Mouse (Mus musculus): ENCODE results near the gene Ptges3. TPM values are rescaled to one million over a fixed set of nuclear protein-coding genes. Genes with fewer than 3 reads are reported as not detected.

The Ptges3 gene
- polyA plus RNA-seq, 1 experiment from 2014 or later: 646 TPM

DNA sequence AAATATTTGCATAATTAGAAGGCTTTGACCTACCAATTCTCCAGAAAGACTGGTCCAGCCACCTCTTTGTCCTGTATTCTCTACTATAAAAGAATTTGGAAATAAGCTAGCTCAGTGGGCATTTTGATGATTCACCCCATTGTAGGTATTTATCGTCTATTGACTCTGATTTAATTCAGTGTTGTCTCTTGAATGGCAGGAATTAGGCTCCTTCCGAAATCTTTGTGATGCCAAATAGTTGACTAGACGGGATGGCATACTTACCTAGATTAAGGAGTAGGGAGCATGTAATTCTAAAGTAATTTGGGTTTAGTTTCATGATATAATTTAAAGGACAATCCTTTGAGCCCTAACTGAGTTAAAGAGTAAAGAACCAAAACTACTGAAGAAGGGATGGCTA lies 20.8 kb upstream of the Ptges3 start:
- Histone ChIP-seq H3K4me2 (ENCODE audit: low read depth, severe bottlenecking) (no peak overlapping the region; the same call in 1 of the 2 replicates), H3K4me3 (ENCODE audit: low read depth, low read length) (peak overlapping the region; percentile 3; the same call in 1 of the 2 replicates), H3K4me1 (ENCODE audit: control insufficient read depth, insufficient read depth, low read length) (peaks cover 12% of the 10 kb centered on the region; the same call in 1 of the 2 replicates), H3K9ac (ENCODE audit: low read length) (no peak overlapping the region), H3K27me3 (ENCODE audit: control insufficient read depth, insufficient read depth, low read length) (no peaks in the 10 kb centered on the region), H3K27ac (replicated peaks; ENCODE audit: low read depth, low read length) (no peak overlapping the region), H3K9me3 (ENCODE audit: control insufficient read depth, low read length) (no peaks in the 10 kb centered on the region), H3K36me3 (ENCODE audit: control insufficient read depth, insufficient read depth, low read length) (peaks cover 29% of the 10 kb centered on the region)
- DNase-seq (ENCODE audit: low spot score) (no peak), ATAC-seq (ENCODE audit: insufficient number of reproducible peaks, low FRiP score, low TSS enrichment, low read depth) (no peak)
- 89% methylated on average over 3 of the region's 3 CpGs for WGBS

DNA sequence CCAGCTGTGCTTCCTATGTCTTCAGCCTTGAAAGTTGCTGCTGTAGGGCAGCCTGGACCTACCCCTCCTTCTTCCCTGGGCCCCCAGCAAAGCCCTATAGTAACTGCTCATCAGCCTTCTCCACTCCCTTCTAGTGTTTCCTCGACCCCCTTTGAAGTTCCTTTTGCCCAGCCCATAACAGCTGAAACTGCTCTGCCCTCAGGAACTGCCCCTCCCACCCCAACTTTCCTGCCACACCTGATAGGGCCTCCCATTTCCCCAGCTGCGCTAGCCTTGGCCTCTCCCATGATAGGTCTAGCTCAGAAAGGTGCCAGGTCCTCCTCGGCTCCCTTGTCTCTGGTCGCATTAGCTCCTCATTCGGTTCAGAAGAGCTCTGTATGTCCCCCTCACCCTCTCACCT lies 19.6 kb upstream of the Ptges3 start:
- Histone ChIP-seq H3K4me2 (ENCODE audit: low read depth, severe bottlenecking) (no peak overlapping the region), H3K4me1 (ENCODE audit: control insufficient read depth, insufficient read depth, low read length) (peaks cover 12% of the 10 kb centered on the region; the same call in 1 of the 2 replicates)
- whole genome bisulfite sequencing: 44% methylated on average over 5 of the region's 5 CpGs

DNA sequence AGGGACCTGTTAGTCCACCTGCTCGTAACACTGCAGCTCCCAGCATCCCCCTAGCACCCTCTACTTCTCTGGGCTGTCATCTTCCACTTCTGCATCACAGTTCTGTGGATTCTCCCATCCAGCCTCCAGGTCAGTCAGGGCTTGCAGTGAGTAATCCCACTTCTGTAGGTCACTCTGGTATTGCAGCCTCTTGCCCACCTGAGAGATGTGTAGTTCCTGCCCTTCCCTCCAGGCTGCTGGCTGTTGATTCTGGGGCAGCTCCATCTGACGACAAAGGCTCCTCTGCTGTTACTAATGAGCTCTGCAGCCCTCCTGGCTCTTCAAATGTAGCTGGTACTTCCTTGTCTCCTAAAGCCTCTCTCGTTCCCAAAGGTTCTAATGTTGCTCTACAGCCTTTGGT lies 18.9 kb upstream of the Ptges3 start:
- ATAC-seq (ENCODE audit: insufficient number of reproducible peaks, low FRiP score, low TSS enrichment, low read depth): no peak

More for the DNA sequence above, 19.6 kb upstream of the Ptges3 start:
- ATAC-seq (ENCODE audit: insufficient number of reproducible peaks, low FRiP score, low TSS enrichment, low read depth): no peak
- Histone ChIP-seq H3K27me3 (ENCODE audit: control insufficient read depth, insufficient read depth, low read length) (no peaks in the 10 kb centered on the region), H3K36me3 (ENCODE audit: control insufficient read depth, insufficient read depth, low read length) (peaks cover 29% of the 10 kb centered on the region), H3K27ac (replicated peaks; ENCODE audit: low read depth, low read length) (no peak overlapping the region), H3K9ac (ENCODE audit: low read length) (no peak overlapping the region), H3K4me3 (ENCODE audit: low read depth, low read length) (no peak overlapping the region), H3K9me3 (ENCODE audit: control insufficient read depth, low read length) (no peaks in the 10 kb centered on the region)
- no peak for DNase-seq (ENCODE audit: low spot score)

DNA sequence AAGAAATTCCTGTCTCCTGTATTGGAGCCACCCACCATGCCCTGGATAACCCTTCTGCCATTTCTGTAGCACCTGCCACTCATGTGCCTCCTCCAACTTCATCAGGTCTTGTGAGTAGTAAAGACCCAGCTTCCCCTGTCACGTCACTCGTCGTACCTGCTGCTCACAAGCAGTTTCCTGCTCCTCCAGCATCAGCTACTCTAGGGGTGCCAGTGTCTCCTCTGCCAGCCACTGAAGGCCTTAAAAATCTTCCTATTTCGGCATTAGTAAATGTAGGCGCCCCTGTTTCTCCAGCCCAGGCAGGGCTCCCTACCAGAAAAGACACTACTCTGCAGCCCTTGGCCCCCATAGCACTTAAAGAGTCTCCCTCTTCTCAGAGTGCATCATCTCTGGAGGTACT lies 18.5 kb upstream of the Ptges3 start:
- Histone ChIP-seq H3K27me3 (ENCODE audit: control insufficient read depth, insufficient read depth, low read length) (no peaks in the 10 kb centered on the region), H3K4me2 (ENCODE audit: low read depth, severe bottlenecking) (no peak overlapping the region), H3K9ac (ENCODE audit: low read length) (no peak overlapping the region), H3K27ac (replicated peaks; ENCODE audit: low read depth, low read length) (no peak overlapping the region), H3K36me3 (ENCODE audit: control insufficient read depth, insufficient read depth, low read length) (peaks cover 37% of the 10 kb centered on the region), H3K9me3 (ENCODE audit: control insufficient read depth, low read length) (no peaks in the 10 kb centered on the region), H3K4me3 (ENCODE audit: low read depth, low read length) (no peak overlapping the region), H3K4me1 (ENCODE audit: control insufficient read depth, insufficient read depth, low read length) (peaks cover 10% of the 10 kb centered on the region; the same call in 1 of the 2 replicates)
- 96% methylated on average over 5 of the region's 5 CpGs for WGBS
- ATAC-seq (ENCODE audit: insufficient number of reproducible peaks, low FRiP score, low TSS enrichment, low read depth) (no peak), DNase-seq (ENCODE audit: low spot score) (no peak)

More for the DNA sequence above, 18.9 kb upstream of the Ptges3 start:
- 79% methylated on average over 3 of the region's 3 CpGs for WGBS
- Histone ChIP-seq H3K4me1 (ENCODE audit: control insufficient read depth, insufficient read depth, low read length) (peaks cover 10% of the 10 kb centered on the region; the same call in 1 of the 2 replicates), H3K36me3 (ENCODE audit: control insufficient read depth, insufficient read depth, low read length) (peaks cover 35% of the 10 kb centered on the region), H3K27ac (replicated peaks; ENCODE audit: low read depth, low read length) (no peak overlapping the region), H3K9ac (ENCODE audit: low read length) (no peak overlapping the region; the same call in 1 of the 2 replicates), H3K4me2 (ENCODE audit: low read depth, severe bottlenecking) (no peak overlapping the region), H3K27me3 (ENCODE audit: control insufficient read depth, insufficient read depth, low read length) (no peaks in the 10 kb centered on the region), H3K4me3 (ENCODE audit: low read depth, low read length) (no peak overlapping the region), H3K9me3 (ENCODE audit: control insufficient read depth, low read length) (no peaks in the 10 kb centered on the region)
- DNase-seq (ENCODE audit: low spot score): no peak

DNA sequence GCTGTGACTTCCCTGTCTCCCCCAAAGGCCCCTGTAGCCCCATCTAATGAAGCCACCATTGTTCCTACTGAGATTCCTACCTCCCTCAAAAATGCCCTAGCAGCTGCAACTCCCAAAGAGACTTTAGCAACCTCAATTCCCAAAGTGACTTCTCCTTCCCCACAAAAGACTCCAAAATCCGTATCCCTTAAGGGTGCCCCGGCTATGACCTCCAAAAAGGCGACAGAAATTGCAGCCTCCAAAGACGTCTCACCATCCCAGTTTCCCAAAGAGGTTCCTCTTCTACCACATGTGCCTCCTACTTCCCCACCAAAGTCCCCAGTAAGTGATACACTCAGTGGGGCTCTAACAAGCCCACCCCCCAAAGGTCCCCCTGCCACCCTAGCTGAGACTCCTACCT lies 17.1 kb upstream of the Ptges3 start:
- peaks cover 44% of the 10 kb centered on the region for H3K36me3 ChIP-seq (ENCODE audit: control insufficient read depth, insufficient read depth, low read length)
- ATAC-seq (ENCODE audit: insufficient number of reproducible peaks, low FRiP score, low TSS enrichment, low read depth) (no peak), DNase-seq (ENCODE audit: low spot score) (no peak)
- no peaks in the 10 kb centered on the region for H3K9me3 ChIP-seq (ENCODE audit: control insufficient read depth, low read length)
- no peak overlapping the region for H3K4me2 ChIP-seq (ENCODE audit: low read depth, severe bottlenecking)
- H3K9ac ChIP-seq (ENCODE audit: low read length): no peak overlapping the region
- H3K27me3 ChIP-seq (ENCODE audit: control insufficient read depth, insufficient read depth, low read length): no peaks in the 10 kb centered on the region
- no peak overlapping the region for H3K4me3 ChIP-seq (ENCODE audit: low read depth, low read length)
- H3K27ac ChIP-seq (replicated peaks; ENCODE audit: low read depth, low read length): no peak overlapping the region
- 76% methylated on average over 4 of the region's 4 CpGs for WGBS
- peaks cover 10% of the 10 kb centered on the region; the same call in 1 of the 2 replicates for H3K4me1 ChIP-seq (ENCODE audit: control insufficient read depth, insufficient read depth, low read length)

DNA sequence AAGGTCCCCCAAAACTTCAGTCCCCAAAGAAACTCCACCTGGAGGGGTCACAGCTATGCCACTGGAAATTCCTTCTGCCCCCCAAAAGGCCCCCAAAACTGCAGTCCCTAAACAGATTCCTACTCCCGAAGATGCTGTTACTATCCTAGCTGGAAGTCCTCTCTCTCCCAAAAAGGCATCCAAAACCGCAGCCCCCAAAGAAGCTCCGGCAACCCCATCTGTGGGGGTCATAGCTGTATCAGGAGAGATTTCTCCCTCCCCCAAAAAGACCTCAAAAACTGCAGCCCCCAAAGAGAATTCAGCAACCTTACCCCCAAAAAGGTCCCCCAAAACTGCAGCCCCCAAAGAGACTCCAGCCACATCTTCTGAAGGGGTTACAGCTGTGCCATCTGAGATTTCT lies 16.3 kb upstream of the Ptges3 start:
- 96% methylated on average over 3 of the region's 3 CpGs for WGBS
- no peak overlapping the region for H3K27ac ChIP-seq (replicated peaks; ENCODE audit: low read depth, low read length)
- H3K36me3 ChIP-seq (ENCODE audit: control insufficient read depth, insufficient read depth, low read length): peaks cover 48% of the 10 kb centered on the region
- H3K4me3 ChIP-seq (ENCODE audit: low read depth, low read length): no peak overlapping the region
- ATAC-seq (ENCODE audit: insufficient number of reproducible peaks, low FRiP score, low TSS enrichment, low read depth) (no peak), DNase-seq (ENCODE audit: low spot score) (no peak)
- H3K4me2 ChIP-seq (ENCODE audit: low read depth, severe bottlenecking): no peak overlapping the region
- H3K9ac ChIP-seq (ENCODE audit: low read length): no peak overlapping the region
- H3K4me1 ChIP-seq (ENCODE audit: control insufficient read depth, insufficient read depth, low read length): peaks cover 10% of the 10 kb centered on the region; the same call in 1 of the 2 replicates
- H3K27me3 ChIP-seq (ENCODE audit: control insufficient read depth, insufficient read depth, low read length): no peaks in the 10 kb centered on the region
- no peaks in the 10 kb centered on the region for H3K9me3 ChIP-seq (ENCODE audit: control insufficient read depth, low read length)

DNA sequence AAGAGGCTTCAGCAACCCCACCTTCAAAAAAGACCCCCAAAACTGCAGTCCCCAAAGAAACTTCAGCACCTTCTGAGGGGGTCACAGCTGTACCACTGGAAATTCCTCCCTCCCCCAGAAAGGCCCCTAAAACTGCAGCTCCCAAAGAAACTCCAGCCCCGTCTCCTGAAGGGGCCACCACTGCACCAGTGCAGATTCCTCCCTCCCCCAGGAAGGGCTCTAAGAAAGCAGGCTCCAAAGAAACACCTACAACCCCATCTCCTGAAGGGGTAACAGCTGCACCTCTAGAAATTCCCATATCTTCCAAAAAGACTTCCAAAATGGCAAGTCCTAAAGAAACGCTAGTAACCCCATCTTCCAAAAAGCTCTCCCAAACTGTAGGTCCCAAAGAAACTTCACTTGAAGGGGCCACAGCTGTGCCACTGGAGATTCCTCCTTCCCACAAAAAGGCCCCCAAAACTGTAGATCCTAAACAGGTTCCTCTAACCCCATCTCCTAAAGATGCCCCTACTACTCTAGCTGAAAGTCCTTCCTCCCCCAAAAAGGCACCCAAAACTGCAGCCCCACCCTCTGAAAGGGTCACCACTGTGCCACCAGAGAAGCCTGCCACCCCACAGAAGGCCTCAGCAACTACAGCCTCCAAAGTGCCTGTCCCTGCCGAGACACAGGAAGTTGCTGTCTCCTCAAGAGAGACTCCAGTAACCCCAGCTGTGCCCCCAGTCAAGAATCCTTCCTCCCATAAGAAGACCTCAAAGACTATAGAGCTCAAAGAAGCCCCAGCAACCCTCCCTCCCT lies 15.5 kb upstream of the Ptges3 start:
- no peaks in the 10 kb centered on the region for H3K27me3 ChIP-seq (ENCODE audit: control insufficient read depth, insufficient read depth, low read length)
- DNase-seq (ENCODE audit: low spot score): no peak
- 80% methylated on average over 3 of the region's 3 CpGs for WGBS
- H3K9me3 ChIP-seq (ENCODE audit: control insufficient read depth, low read length): no peaks in the 10 kb centered on the region
- peaks cover 7% of the 10 kb centered on the region; the same call in 1 of the 2 replicates for H3K4me1 ChIP-seq (ENCODE audit: control insufficient read depth, insufficient read depth, low read length)
- H3K4me3 ChIP-seq (ENCODE audit: low read depth, low read length): no peak overlapping the region
- H3K4me2 ChIP-seq (ENCODE audit: low read depth, severe bottlenecking): no peak overlapping the region
- H3K9ac ChIP-seq (ENCODE audit: low read length): 0 out of 2 replicates have a peak overlapping the region, but pooled peaks have one; percentile 8
- H3K27ac ChIP-seq (replicated peaks; ENCODE audit: low read depth, low read length): no peak overlapping the region
- peaks cover 50% of the 10 kb centered on the region; the same call in 1 of the 2 replicates for H3K36me3 ChIP-seq (ENCODE audit: control insufficient read depth, insufficient read depth, low read length)
- no peak for ATAC-seq (ENCODE audit: insufficient number of reproducible peaks, low FRiP score, low TSS enrichment, low read depth)

DNA sequence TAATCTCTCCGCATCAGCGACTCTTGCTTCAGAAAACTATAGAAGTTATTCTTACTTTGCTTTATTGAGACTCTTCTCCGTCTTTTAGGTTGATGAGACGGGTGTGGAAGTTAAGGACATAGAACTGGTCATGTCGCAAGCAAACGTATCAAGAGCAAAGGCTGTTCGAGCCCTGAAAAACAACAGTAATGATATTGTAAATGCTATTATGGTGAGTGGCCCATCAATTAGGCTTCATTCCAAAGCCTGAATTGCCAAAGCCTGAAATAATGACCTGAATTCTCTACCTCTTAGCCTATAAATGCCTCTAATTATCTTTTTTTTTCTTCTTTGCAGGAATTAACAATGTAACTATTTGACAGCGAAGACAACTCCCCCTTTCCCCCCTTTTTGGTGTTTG lies 10.6 kb upstream of the Ptges3 start:
- Histone ChIP-seq H3K36me3 (ENCODE audit: control insufficient read depth, insufficient read depth, low read length) (peaks cover 32% of the 10 kb centered on the region; the same call in 1 of the 2 replicates), H3K27ac (replicated peaks; ENCODE audit: low read depth, low read length) (no peak overlapping the region), H3K9ac (ENCODE audit: low read length) (no peak overlapping the region), H3K27me3 (ENCODE audit: control insufficient read depth, insufficient read depth, low read length) (no peaks in the 10 kb centered on the region), H3K4me3 (ENCODE audit: low read depth, low read length) (no peak overlapping the region), H3K4me1 (ENCODE audit: control insufficient read depth, insufficient read depth, low read length) (no peaks in the 10 kb centered on the region), H3K4me2 (ENCODE audit: low read depth, severe bottlenecking) (no peak overlapping the region), H3K9me3 (ENCODE audit: control insufficient read depth, low read length) (no peaks in the 10 kb centered on the region)
- WGBS: 96% methylated on average over 8 of the region's 8 CpGs
- DNase-seq (ENCODE audit: low spot score) (no peak), ATAC-seq (ENCODE audit: insufficient number of reproducible peaks, low FRiP score, low TSS enrichment, low read depth) (no peak)

Data from limb, embryonic 11.5 days (tissue).